Mouse (Mus musculus) ES-Bruce4 (cell line): ENCODE measurements around the gene Gm21972.

Source experiments
- CTCF ChIP-seq: IDR thresholded peaks from one replicate; pipeline ENCODE4 v1.8.1; 2011; ENCODE audit warnings: low read depth, low read length
- POLR2A ChIP-seq: IDR thresholded peaks from one replicate; pipeline ENCODE4 v1.8.1; 2011; ENCODE audit warnings: low read length; ENCODE audit not compliant: insufficient read depth

- TF ChIP-seq CTCF, result peak; percentile 69
- TF ChIP-seq POLR2A, result no peak
Measured at GRCm38 (mm10) chr1:86144001-86144944, 10.8 kb downstream of the Gm21972 start.
